Mouse (Mus musculus) intestine, embryonic 14.5 days (tissue): Measurements from ENCODE around the gene Stat5a. TPM values are rescaled to one million over a fixed set of nuclear protein-coding genes. Genes with fewer than 3 reads are reported as not detected.

Experiments used
- ATAC-seq: fragments of 200-750 bp; cut with Nextera tagmentation; replicated peaks from 2 replicates; pipeline ENCODE4 v1.8.0; 2017; ENCODE audit warnings: low read depth, moderate number of reproducible peaks, moderate TSS enrichment, moderate library complexity; ENCODE audit not compliant: low FRiP score, low TSS enrichment
- DNase-seq: peaks from one replicate; pipeline ENCODE4 v3.0.0-alpha.2; 2018; ENCODE audit warnings: low spot score
- H3K27ac ChIP-seq: fragments of 300-500 bp; sonication (generic); 2 replicates; pipeline ENCODE4 v1.5.1; 2014; ENCODE audit warnings: low read depth, mild to moderate bottlenecking, control low read depth
- H3K27me3 ChIP-seq: fragments of 300-500 bp; sonication (generic); replicated peaks from 2 replicates; pipeline ENCODE4 v1.6.1; 2014; ENCODE audit warnings: low read length, control low read depth; ENCODE audit not compliant: control insufficient read depth, insufficient read depth
- H3K36me3 ChIP-seq: fragments of 300-500 bp; sonication (generic); 2 replicates; pipeline ENCODE4 v1.6.1; 2014; ENCODE audit warnings: low read length, control low read depth; ENCODE audit not compliant: control insufficient read depth, insufficient read depth
- H3K4me1 ChIP-seq: fragments of 300-500 bp; sonication (generic); replicated peaks from 2 replicates; pipeline ENCODE4 v1.6.1; 2014; ENCODE audit warnings: low read length, control low read depth, mixed read lengths; ENCODE audit not compliant: control insufficient read depth, insufficient read depth
- H3K4me2 ChIP-seq: fragments of 300-500 bp; sonication (generic); 2 replicates; pipeline ENCODE4 v1.6.1; 2014; ENCODE audit warnings: low read length
- H3K4me3 ChIP-seq: fragments of 300-500 bp; sonication (generic); 2 replicates; pipeline ENCODE4 v1.5.1; 2014; ENCODE audit warnings: low read depth, low read length, control low read depth, mixed read lengths
- H3K9ac ChIP-seq: fragments of 300-500 bp; sonication (generic); 2 replicates; pipeline ENCODE4 v1.6.1; 2014; ENCODE audit warnings: mild to moderate bottlenecking, low read length
- H3K9me3 ChIP-seq: fragments of 300-500 bp; sonication (generic); 2 replicates; pipeline ENCODE4 v1.6.1; 2016; ENCODE audit warnings: low read length, control low read depth; ENCODE audit not compliant: control insufficient read depth
- WGBS: fragments of 180-500 bp; shearing (Covaris S2); extraction: QIAGEN DNeasy Blood & Tissue Kit; methylation state at CpG from one replicate; pipeline ENCODE4 v1.1.7; 2014; 5-methylcytosine and 5-hydroxymethylcytosine counted together
- polyA plus RNA-seq: library from polyadenylated mRNA; unstranded; fragments of >200 nt; fragmentation: Nextera tagmentation; extraction: Ambion mirVana; gene quantifications from 2 replicates; pipeline ENCODE4 v1.2.1, GENCODE M21; 2014

Stat5a gene
- polyA plus RNA-seq, 1 experiment from 2014 or later = 5.5 TPM

DNA sequence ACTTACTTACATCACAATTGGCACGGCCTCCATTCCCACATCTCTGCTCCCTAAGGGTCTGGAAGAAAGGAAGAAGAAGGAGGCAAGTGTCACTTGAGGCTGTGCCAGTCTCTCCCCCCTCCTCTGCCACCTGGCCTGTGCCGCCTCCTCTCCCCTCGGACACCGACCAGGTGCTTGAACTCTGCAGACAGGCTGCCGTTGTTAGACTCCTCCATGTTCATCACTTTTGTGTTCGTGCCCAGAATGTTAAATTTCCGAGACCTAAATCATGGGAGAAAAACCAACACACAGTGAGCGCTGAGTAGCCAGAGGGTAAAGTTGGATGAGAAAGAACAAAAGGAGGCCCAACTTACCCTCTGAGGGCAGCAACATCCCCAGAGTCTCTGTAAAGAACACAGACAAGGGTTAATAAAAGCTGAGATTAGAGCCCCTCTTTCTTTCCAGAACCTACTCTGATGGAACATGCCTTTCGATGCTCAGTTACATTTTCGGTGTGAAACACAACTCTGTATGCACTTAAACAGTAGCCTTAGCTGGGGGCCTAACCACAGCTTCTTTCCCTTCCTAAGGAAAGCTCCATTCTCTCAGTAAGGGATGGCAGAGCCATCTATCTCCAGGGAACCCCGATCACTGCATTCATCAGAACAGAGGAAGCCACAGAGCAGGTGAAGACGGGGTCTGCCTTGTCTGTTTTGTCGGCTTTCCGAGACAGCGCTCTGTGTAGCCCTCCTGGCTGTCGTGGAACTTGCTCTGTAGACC, 39.5 kb downstream of the Stat5a start:
- Histone ChIP-seq H3K9me3 (no peaks in the 10 kb centered on the region), H3K4me2 (no peak overlapping the region), H3K4me3 (no peak overlapping the region), H3K4me1 (no peaks in the 10 kb centered on the region), H3K9ac (no peak overlapping the region), H3K27me3 (no peaks in the 10 kb centered on the region), H3K27ac (no peak overlapping the region), H3K36me3 (peaks cover 44% of the 10 kb centered on the region)
- DNase-seq = no peak
- no peak for ATAC-seq
- 83% methylated on average over 16 of the region's 16 CpGs for WGBS

DNA sequence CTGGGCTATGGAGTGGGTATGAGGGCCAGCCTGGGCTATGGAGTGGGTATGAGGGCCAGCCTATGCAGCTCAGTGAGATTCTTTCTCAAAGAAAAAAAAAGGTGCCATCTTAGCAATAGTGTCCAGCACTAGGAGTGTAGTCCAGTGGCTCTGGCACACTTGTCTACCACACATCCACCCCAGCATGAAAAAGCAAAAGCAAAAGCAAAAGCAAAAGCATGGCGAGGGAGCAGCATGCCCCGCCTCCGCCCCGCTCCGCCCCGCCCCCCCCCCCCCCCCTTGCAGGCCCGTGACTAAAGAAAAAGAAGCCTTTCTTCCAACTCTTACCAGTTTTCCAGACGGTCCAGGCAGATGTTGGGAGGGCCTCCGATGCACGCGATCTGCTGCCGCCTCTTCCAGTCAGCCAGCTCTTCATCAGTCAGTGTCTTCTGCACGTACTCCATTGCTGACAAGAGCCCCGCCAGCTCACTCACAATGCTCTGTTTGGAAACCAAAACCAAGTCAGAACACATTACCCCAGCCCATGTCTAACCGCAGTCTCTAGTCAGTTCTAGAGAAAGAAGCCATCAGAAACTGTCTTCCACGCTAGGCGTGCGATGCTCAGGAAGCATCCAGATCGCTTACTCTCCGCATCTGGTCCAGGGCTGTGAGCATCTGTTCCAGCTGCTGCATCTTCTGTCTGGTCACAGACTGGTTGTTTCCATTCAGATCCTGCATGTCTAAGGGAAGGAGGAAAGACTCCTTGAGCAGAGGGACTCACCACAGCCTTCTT, 45.6 kb downstream of the Stat5a start:
- H3K4me2 ChIP-seq = no peak overlapping the region
- no peaks in the 10 kb centered on the region for H3K27me3 ChIP-seq
- peaks cover 61% of the 10 kb centered on the region for H3K36me3 ChIP-seq
- no peaks in the 10 kb centered on the region for H3K9me3 ChIP-seq
- no peak overlapping the region for H3K9ac ChIP-seq
- DNase-seq (no peak), ATAC-seq (no peak)
- H3K4me1 ChIP-seq = no peaks in the 10 kb centered on the region
- no peak overlapping the region for H3K27ac ChIP-seq
- no peak overlapping the region for H3K4me3 ChIP-seq
- WGBS = 70% methylated on average over 17 of the region's 20 CpGs

DNA sequence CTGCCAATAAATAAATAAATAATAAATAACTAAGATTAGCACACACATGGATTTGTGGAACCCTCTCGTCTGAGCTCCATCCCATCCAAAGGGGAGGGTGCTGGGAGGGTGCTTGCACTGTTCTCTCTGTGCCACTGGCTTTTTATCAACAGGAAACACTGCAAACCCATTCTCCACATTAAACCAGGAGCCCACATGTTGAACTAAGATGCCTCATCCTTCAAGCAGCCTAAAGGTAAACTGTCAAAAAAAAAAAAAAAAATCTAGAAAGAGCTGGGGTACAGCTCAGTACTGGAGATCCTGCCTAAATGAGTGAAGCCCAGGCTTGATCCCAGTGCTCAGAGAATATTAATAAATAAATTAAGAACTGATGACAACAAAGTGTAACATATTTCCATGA, 46.8 kb downstream of the Stat5a start:
- Histone ChIP-seq H3K27ac (no peak overlapping the region), H3K36me3 (peaks cover 60% of the 10 kb centered on the region)
- ATAC-seq = no peak

DNA sequence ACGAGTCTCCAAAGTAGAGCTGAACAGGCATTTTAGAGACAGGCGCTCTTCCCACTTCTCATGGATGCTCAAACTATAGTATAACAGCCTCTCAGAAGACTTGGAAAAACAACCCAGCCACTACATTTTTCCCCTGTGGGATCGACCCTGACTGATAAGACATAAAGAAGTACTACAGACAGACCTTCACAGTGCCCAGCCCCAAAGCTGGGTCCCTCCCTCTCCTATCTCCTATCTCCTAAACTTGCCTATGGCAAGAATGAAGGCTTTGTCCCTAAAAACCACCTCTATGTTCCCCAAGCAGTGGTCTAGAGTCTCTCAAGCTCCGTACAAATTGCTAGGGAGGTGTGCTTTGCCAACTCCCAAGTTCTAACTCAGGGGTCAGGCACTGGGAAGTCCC, 47.7 kb downstream of the Stat5a start:
- Histone ChIP-seq H3K4me3 (no peak overlapping the region), H3K4me1 (no peaks in the 10 kb centered on the region), H3K4me2 (no peak overlapping the region), H3K9me3 (no peaks in the 10 kb centered on the region), H3K9ac (no peak overlapping the region), H3K36me3 (peaks cover 52% of the 10 kb centered on the region), H3K27me3 (no peaks in the 10 kb centered on the region), H3K27ac (no peak overlapping the region)
- ATAC-seq = no peak
- DNase-seq = no peak
- 84% methylated on average over 4 of the region's 4 CpGs for WGBS

More for the DNA sequence above, 46.8 kb downstream of the Stat5a start:
- Histone ChIP-seq H3K9me3 (no peaks in the 10 kb centered on the region), H3K4me1 (no peaks in the 10 kb centered on the region), H3K9ac (no peak overlapping the region), H3K4me2 (no peak overlapping the region), H3K4me3 (no peak overlapping the region), H3K27me3 (no peaks in the 10 kb centered on the region)
- no peak for DNase-seq
- WGBS = 50% methylated on average over 1 of the region's 1 CpGs

DNA sequence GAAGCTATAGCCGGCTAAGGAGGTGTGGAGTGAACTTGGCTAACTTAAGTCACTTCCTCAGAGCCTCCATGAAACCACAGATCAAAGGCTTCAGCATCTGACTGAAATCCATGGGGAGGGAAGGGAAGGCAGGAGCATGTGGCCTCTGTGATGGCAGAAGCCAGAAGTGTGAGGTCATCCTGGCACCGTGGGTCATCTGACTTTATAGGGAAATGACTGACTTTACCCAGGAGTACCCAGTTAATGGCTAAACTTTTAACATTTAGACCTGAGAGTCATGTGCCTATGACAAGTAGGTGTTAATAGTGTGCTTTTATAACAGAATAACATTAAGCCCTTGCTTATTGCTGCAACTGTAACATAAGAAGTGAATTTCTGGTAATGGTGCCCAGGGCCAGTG, 49.0 kb downstream of the Stat5a start:
- WGBS = 82% methylated on average over 2 of the region's 2 CpGs
- peaks cover 40% of the 10 kb centered on the region for H3K36me3 ChIP-seq
- no peak overlapping the region for H3K27ac ChIP-seq
- DNase-seq (no peak), ATAC-seq (no peak)
- no peaks in the 10 kb centered on the region for H3K9me3 ChIP-seq
- no peak overlapping the region for H3K9ac ChIP-seq
- peaks cover 3% of the 10 kb centered on the region; the same call in 1 of the 2 replicates for H3K4me1 ChIP-seq
- H3K4me2 ChIP-seq = no peak overlapping the region
- no peak overlapping the region for H3K4me3 ChIP-seq
- no peaks in the 10 kb centered on the region for H3K27me3 ChIP-seq

DNA sequence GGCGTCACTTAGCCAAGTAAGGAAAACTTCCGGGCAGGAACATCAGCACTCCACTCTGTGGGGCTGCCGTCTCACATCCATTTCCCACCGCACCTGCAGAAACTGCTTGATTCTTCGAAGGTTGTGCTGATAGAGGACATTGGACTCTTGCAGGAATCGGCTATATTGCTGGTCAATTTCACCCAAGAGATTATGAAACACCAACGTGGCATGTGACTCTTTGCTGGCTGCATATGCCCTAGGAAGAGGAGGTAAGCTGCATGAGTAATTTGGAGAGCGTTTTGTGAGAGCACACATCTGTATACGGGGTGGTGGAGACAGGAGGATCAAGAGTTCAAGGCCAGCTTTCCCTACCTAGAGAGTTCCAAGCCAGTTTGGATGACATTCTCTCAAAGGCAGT, 49.4 kb downstream of the Stat5a start:
- 87% methylated on average over 9 of the region's 9 CpGs for WGBS
- Histone ChIP-seq H3K4me1 (peaks cover 3% of the 10 kb centered on the region; the same call in 1 of the 2 replicates), H3K9ac (no peak overlapping the region), H3K4me3 (no peak overlapping the region), H3K27ac (no peak overlapping the region), H3K4me2 (no peak overlapping the region), H3K27me3 (no peaks in the 10 kb centered on the region), H3K36me3 (peaks cover 36% of the 10 kb centered on the region), H3K9me3 (no peaks in the 10 kb centered on the region)
- no peak for DNase-seq
- no peak for ATAC-seq

DNA sequence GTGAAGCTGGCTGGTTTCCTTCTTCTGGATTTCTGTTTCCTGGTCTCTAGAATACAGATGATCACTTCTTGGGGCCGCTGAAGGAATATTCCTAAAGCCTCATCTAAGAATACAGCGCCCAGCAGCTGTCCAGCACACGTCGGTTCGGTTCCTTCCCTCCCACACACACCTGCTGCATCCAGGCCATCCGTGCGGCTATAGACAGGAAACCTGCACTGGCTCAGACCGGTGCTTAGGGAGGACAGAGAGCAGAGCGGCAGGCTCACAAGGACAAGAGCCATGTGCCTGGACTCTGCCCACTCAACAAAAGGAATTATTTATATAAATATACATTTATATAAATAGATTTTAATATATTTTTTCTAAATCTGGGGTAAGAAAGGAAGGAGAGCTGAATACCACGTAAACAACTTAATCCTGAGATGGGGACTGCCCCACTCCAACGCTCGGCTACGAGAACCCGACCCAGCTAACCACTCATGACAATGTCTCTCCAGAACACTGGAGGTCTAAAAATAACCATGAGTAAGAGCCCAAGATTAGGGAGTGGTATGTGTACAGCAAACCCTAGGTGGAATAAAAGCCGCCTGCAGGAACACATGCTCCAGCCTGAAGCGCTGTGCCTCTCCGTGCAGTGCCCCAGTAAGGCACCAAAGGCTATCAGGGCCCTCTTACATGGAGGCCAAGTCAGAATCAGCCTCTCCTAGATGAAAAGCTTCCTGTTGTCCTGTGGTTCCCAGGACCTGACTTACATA, 53.4 kb downstream of the Stat5a start:
- peaks cover 6% of the 10 kb centered on the region; the same call in 1 of the 2 replicates for H3K9me3 ChIP-seq
- H3K27me3 ChIP-seq = no peaks in the 10 kb centered on the region
- H3K9ac ChIP-seq = no peak overlapping the region
- ATAC-seq (no peak), DNase-seq (no peak)
- no peak overlapping the region for H3K4me3 ChIP-seq
- 76% methylated on average over 17 of the region's 17 CpGs for WGBS
- H3K4me2 ChIP-seq = no peak overlapping the region
- peaks cover 3% of the 10 kb centered on the region; the same call in 1 of the 2 replicates for H3K4me1 ChIP-seq
- H3K27ac ChIP-seq = no peak overlapping the region
- peaks cover 14% of the 10 kb centered on the region for H3K36me3 ChIP-seq

DNA sequence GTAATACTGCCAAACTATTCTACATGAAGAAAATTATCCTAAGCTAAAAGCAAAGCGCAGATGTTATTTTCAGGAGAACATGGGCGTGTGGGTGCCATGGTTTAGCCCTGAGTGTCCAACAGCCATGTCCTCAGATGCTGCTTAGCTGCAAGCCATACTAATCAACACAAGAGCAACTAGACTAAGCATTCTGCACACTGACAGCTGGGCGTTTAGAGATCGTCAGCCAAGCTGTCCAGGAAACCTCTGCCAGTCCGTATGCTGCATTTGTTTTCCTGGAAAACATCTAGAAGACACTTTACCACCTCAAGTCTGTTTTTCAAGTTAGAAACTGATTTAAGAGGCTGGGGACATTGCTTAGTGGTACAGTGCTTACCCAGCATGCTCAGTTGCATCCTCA, 55.3 kb downstream of the Stat5a start:
- Histone ChIP-seq H3K4me1 (peaks cover 3% of the 10 kb centered on the region; the same call in 1 of the 2 replicates), H3K36me3 (peaks cover 5% of the 10 kb centered on the region; the same call in 1 of the 2 replicates), H3K9ac (no peak overlapping the region), H3K4me2 (no peak overlapping the region), H3K9me3 (peaks cover 6% of the 10 kb centered on the region; the same call in 1 of the 2 replicates), H3K4me3 (no peak overlapping the region), H3K27ac (no peak overlapping the region), H3K27me3 (no peaks in the 10 kb centered on the region)
- ATAC-seq (no peak), DNase-seq (no peak)
- 86% methylated on average over 5 of the region's 5 CpGs for WGBS
